Mouse (Mus musculus): Measurements from ENCODE around the gene Trabd2b. TPM values are rescaled to one million over a fixed set of nuclear protein-coding genes. Genes with fewer than 3 reads are reported as not detected.

Trabd2b gene
- polyA plus RNA-seq, 1 experiment, result 6.7 TPM

DNA sequence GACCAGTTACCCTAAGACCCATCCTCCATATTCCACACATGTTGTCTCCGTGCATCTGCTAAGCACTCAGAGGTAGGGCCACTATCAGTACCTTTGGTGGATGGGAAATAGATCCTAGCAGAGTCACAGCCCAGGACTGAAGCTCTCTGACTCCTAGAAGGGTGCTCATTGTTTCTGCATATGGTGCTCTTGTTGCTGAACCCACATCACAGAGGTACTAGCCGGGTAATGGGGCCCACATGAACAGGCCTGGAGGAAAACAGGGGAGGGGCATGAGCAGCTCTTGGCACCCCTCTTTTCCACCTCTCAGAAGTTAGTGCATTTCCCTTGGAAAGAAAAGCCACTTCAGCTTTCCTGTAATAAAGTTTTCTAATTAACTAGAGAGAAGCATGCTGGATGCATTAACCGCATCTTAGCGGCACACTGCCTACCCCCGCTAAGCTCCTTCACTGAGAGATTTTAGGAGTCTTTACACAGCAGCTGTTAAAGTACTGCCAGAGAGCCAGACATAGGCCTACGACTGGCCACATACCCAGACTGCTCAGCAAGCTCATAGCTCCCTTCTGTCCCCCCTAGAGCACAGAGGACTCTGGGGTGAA, 131.0 kb downstream of the Trabd2b start:
- H3K4me3 ChIP-seq (replicated peaks; ENCODE audit: extremely low read depth, low read depth, low read length), result no peak overlapping the region
- WGBS, result 80% methylated on average over 6 of the region's 6 CpGs
- TF ChIP-seq POLR2A (IDR thresholded peaks at IDR 0.05; ENCODE audit: borderline replicate concordance, extremely low read depth, low read depth, low read length), result no peak
- no peak for TF ChIP-seq CTCF (IDR thresholded peaks at IDR 0.05; ENCODE audit: insufficient read depth, low read length)
- no peak for DNase-seq
- no peaks in the 10 kb centered on the region for H3K4me1 ChIP-seq (ENCODE audit: control insufficient read depth, insufficient read depth, low read length)

DNA sequence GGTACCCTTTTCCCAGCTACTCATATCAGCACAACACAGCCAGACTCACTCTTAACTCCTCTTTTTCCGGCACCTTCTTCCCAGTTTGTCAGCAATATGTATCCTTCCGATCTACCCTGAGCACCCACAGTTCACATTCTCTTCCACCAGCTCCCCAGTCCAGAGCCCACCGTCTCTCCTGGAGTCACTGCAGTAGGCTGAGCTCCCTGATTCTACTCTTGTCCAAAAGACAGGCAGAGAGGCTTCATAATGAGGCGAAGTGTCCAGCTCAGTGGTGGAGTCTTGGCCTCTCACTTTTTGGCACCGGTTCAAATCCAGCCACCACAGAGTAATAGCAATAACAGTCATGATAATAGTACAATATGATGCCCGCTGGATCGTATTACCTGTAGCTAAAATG, 133.5 kb downstream of the Trabd2b start:
- WGBS, result 85% methylated on average over 7 of the region's 7 CpGs
- no peak for DNase-seq
- no peak for TF ChIP-seq CTCF (IDR thresholded peaks at IDR 0.05; ENCODE audit: insufficient read depth, low read length)
- TF ChIP-seq POLR2A (IDR thresholded peaks at IDR 0.05; ENCODE audit: borderline replicate concordance, extremely low read depth, low read depth, low read length), result no peak

DNA sequence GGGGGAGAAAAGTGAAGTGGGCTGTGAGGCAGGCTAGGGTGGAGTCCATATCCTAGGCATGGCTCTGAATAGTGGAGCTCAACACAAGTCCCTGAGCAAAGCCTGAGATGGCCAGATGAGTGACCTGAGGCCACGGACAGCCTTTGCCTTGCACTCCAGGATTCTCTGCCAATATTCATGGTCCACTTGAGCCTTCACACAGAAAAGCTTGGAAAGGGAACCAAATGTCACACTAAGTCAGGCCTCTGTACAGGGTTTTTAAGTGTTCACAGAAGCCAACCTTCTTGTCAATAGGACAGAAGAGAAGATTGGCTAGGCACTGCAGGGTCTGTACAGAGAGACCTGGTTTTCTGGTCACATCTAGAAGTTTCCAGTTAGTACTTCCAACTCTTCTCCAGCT, 134.7 kb downstream of the Trabd2b start:
- DNase-seq, result no peak
- H3K4me1 ChIP-seq (ENCODE audit: control insufficient read depth, insufficient read depth, low read length), result no peaks in the 10 kb centered on the region
- WGBS, result 53% methylated on average over 1 of the region's 1 CpGs
- no peak for TF ChIP-seq CTCF (IDR thresholded peaks at IDR 0.05; ENCODE audit: insufficient read depth, low read length)
- no peak for TF ChIP-seq POLR2A (IDR thresholded peaks at IDR 0.05; ENCODE audit: borderline replicate concordance, extremely low read depth, low read depth, low read length)
- no peak overlapping the region for H3K4me3 ChIP-seq (replicated peaks; ENCODE audit: extremely low read depth, low read depth, low read length)

More for the DNA sequence above, 133.5 kb downstream of the Trabd2b start:
- Histone ChIP-seq H3K4me1 (ENCODE audit: control insufficient read depth, insufficient read depth, low read length) (no peaks in the 10 kb centered on the region), H3K4me3 (replicated peaks; ENCODE audit: extremely low read depth, low read depth, low read length) (no peak overlapping the region)

DNA sequence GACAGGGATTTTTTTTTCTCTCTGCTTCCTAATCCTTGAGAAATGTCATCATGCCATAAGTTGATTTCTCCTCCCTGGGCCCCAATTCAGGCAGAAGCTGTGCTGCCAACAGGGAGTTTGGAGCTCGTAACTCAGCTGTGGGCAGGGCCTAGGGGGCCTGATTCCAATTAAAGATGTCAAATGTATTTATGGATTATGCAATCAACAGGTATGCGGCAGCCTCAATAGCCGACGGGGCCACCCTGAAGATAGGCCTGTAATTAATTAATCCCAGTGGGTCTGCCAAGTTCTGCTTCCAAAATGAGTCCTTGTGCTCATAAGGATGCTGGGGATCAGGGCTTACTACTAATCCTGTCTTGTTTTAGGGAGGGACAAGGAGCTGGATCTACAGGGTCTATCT, 135.6 kb downstream of the Trabd2b start:
- Histone ChIP-seq H3K4me1 (ENCODE audit: control insufficient read depth, insufficient read depth, low read length) (no peaks in the 10 kb centered on the region), H3K4me3 (replicated peaks; ENCODE audit: extremely low read depth, low read depth, low read length) (no peak overlapping the region)
- 51% methylated on average over 4 of the region's 4 CpGs for WGBS
- no peak for DNase-seq
- TF ChIP-seq POLR2A (IDR thresholded peaks at IDR 0.05; ENCODE audit: borderline replicate concordance, extremely low read depth, low read depth, low read length) (no peak), CTCF (IDR thresholded peaks at IDR 0.05; ENCODE audit: insufficient read depth, low read length) (no peak)

DNA sequence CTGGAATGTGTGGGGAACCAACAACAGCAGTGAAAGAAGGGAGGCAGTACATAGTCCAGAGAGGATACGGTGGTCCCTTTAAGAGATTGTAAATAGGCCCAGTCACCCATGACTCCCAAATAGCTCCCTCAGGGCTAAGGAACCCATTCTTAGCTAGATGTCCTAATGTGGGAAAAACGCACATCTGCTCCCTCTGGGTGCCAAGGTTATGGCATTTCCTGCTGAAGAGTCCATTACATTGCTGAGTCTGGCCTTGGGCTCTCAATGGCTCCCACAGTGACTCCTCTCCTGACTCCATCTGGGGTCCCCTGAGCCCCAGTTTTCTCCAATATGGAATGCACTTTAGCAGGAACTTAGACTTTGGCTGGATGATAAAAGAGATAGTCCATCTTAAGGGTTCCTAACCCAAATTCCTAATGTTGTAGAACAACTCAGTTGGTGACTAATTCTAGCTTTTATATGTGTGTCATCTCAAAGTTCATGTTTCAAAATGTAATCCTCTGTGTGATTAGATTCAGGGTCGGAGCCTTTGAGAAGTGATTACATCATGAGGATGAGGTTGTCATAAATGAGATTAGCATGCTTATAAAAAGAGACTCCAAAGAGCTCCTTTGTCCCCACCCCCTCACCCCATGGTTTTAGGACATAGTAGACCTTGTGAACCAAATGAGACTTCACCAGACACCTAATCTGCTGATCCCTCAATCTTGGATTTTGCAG, 139.1 kb downstream of the Trabd2b start:
- TF ChIP-seq CTCF (IDR thresholded peaks at IDR 0.05; ENCODE audit: insufficient read depth, low read length) (no peak), POLR2A (IDR thresholded peaks at IDR 0.05; ENCODE audit: borderline replicate concordance, extremely low read depth, low read depth, low read length) (no peak)
- 64% methylated on average over 3 of the region's 3 CpGs for WGBS
- no peak for DNase-seq
- Histone ChIP-seq H3K4me3 (replicated peaks; ENCODE audit: extremely low read depth, low read depth, low read length) (no peak overlapping the region), H3K4me1 (ENCODE audit: control insufficient read depth, insufficient read depth, low read length) (no peaks in the 10 kb centered on the region)

DNA sequence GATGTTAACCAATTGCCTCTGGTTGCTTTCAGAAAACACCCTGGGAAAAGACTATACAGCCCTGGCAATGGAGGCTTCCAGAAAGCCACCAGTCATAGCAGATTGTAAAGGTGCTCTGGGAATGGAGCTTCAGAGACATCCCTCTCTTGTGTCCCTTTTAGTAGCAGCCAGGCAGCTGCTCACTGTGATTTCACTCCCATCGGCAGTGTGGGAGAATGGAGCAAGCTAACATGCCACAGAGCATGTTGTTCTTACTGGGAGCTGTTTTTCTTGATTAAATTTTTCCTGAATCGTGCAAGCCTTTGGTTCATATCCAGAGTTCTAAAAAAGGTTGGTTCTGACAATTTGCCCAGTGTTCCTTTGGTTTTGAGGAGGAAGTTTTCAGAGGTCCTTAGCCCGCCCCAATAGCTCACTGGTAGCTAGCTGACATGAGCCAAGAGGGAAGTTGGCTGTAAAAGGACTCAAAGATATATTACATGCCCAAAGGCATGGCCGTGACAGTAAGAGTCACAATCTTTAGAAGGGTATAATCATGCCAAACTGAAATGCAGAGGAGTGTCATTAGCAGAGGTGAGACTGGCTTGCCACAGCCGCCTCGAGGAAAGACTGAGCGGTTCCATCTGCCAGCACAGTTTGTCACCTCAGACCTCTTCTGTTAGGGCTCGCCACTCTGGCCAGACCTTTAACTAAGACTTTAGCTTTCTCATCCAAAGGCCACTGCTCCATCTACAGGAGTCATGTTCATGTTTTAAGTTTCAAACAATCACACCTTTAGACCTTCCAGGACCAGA, 141.3 kb downstream of the Trabd2b start:
- TF ChIP-seq CTCF (IDR thresholded peaks at IDR 0.05; ENCODE audit: insufficient read depth, low read length) (no peak), POLR2A (IDR thresholded peaks at IDR 0.05; ENCODE audit: borderline replicate concordance, extremely low read depth, low read depth, low read length) (no peak)
- 53% methylated on average over 8 of the region's 8 CpGs for WGBS
- Histone ChIP-seq H3K4me1 (ENCODE audit: control insufficient read depth, insufficient read depth, low read length) (no peaks in the 10 kb centered on the region), H3K4me3 (replicated peaks; ENCODE audit: extremely low read depth, low read depth, low read length) (no peak overlapping the region)
- no peak for DNase-seq

DNA sequence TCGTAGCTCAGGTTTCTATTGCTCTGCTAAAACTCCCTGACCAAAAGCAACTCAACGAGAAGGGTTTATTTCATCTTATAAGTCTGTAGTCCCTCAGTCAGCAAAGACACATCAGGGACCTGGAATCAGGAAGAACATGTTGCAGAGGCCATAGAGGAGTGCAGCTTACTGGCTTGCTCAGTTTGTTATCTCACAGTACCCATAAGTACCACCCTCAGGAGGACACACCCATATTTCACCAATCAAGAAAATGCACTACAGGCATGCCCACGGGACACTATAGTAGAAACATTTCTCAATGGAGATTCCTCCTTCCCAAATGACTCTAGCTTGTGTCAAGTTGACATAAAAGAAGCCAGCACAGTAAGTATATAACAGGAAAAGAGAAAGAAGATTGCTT, 143.0 kb downstream of the Trabd2b start:
- Histone ChIP-seq H3K4me1 (ENCODE audit: control insufficient read depth, insufficient read depth, low read length) (no peaks in the 10 kb centered on the region), H3K4me3 (replicated peaks; ENCODE audit: extremely low read depth, low read depth, low read length) (no peak overlapping the region)
- 79% methylated on average over 3 of the region's 3 CpGs for WGBS
- DNase-seq, result no peak
- TF ChIP-seq POLR2A (IDR thresholded peaks at IDR 0.05; ENCODE audit: borderline replicate concordance, extremely low read depth, low read depth, low read length) (no peak), CTCF (IDR thresholded peaks at IDR 0.05; ENCODE audit: insufficient read depth, low read length) (no peak)

DNA sequence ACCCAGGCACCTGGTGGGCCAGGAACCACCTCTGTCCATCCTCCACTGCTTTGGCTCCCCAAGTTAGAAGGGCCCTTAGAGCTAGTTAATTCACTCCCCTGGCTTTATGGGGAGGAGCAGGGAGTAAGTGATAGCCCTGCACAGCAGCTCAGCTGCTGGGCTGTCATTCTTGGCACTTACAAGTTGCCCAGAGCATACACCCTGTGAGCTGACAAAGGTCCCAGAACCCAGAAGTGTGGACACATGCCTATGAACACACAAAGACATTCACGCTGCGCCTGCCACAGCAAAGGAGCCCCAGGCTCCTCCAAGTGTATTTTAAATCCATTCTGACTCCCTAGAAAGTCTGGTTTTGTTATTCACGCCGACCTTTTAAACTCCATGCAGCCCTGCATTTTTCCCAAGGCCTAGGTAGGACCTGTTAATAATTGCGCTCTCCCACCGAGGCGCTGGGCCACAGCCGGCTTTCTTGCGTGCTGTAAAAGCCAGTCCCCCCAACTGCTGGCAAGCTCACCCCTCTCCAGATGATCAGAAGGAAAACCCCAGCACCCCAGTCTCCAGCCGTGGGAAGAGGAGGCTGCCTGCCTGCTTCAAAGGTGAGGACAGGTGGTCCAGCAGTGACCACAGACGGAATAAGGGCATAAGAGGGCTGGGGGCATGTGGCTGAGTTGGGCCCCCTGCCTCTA, 144.1 kb downstream of the Trabd2b start:
- DNase-seq, result no peak
- WGBS, result 68% methylated on average over 11 of the region's 11 CpGs
- no peak overlapping the region for H3K4me3 ChIP-seq (replicated peaks; ENCODE audit: extremely low read depth, low read depth, low read length)
- no peaks in the 10 kb centered on the region for H3K4me1 ChIP-seq (ENCODE audit: control insufficient read depth, insufficient read depth, low read length)
- TF ChIP-seq CTCF (IDR thresholded peaks at IDR 0.05; ENCODE audit: insufficient read depth, low read length) (no peak), POLR2A (IDR thresholded peaks at IDR 0.05; ENCODE audit: borderline replicate concordance, extremely low read depth, low read depth, low read length) (no peak)

DNA sequence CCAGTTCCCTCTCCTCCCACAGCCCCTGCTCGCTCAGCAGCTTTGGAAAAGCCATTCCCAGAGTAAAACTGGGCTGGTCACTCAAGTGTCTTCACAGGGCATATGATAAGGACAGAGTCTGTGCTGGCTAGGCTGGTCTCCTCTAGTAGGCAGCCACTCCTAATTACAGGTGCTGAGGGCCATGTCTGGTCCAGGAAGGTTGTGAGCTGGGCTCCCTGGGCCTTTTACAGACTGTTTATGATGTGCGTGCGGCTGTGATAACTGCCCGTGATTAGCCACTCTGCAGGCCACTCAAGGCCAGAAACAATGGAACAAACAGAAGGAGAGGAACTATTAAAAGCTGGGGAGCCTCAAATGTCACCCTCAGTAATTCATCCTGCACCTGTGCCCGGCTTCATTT, 150.4 kb downstream of the Trabd2b start:
- Histone ChIP-seq H3K4me3 (replicated peaks; ENCODE audit: extremely low read depth, low read depth, low read length) (no peak overlapping the region), H3K4me1 (ENCODE audit: control insufficient read depth, insufficient read depth, low read length) (no peaks in the 10 kb centered on the region)
- 78% methylated on average over 5 of the region's 5 CpGs for WGBS
- TF ChIP-seq CTCF (IDR thresholded peaks at IDR 0.05; ENCODE audit: insufficient read depth, low read length) (no peak), POLR2A (IDR thresholded peaks at IDR 0.05; ENCODE audit: borderline replicate concordance, extremely low read depth, low read depth, low read length) (no peak)
- no peak for DNase-seq
